Mouse (Mus musculus): ENCODE results near the gene Asic4. TPM values are rescaled to one million over a fixed set of nuclear protein-coding genes. Genes with fewer than 3 reads are reported as not detected.

Gene Asic4
- polyA plus RNA-seq, 1 experiment, result 0.05 TPM

- no peaks in the 10 kb centered on the region for H3K36me3 ChIP-seq (ENCODE audit: control insufficient read depth, insufficient read depth, low read length)
- no peaks in the 10 kb centered on the region for H3K27me3 ChIP-seq (ENCODE audit: control insufficient read depth, insufficient read depth, low read length)
- TF ChIP-seq CTCF (IDR thresholded peaks at IDR 0.05; ENCODE audit: borderline replicate concordance, control insufficient read depth, extremely low read depth, insufficient read depth, low read length, poor library complexity), result no peak
- no peak for TF ChIP-seq POLR2A (IDR thresholded peaks at IDR 0.05; ENCODE audit: control insufficient read depth, extremely low read depth, insufficient read depth, low read length, poor library complexity)
- no peaks in the 10 kb centered on the region for H3K4me1 ChIP-seq (replicated peaks; ENCODE audit: control insufficient read depth, insufficient read depth, low read length)
- DNase-seq, result peak; percentile 25
- H3K4me3 ChIP-seq (ENCODE audit: control insufficient read depth, insufficient read depth, low read length), result no peak overlapping the region
- no peak overlapping the region; the same call in 1 of the 2 replicates for H3K27ac ChIP-seq (ENCODE audit: control insufficient read depth, insufficient read depth, low read length)
- WGBS, result 67% methylated on average over 12 of the region's 12 CpGs
Measured at GRCm38 (mm10) chr1:75494878-75495548, 44.8 kb downstream of the Asic4 start.

DNA sequence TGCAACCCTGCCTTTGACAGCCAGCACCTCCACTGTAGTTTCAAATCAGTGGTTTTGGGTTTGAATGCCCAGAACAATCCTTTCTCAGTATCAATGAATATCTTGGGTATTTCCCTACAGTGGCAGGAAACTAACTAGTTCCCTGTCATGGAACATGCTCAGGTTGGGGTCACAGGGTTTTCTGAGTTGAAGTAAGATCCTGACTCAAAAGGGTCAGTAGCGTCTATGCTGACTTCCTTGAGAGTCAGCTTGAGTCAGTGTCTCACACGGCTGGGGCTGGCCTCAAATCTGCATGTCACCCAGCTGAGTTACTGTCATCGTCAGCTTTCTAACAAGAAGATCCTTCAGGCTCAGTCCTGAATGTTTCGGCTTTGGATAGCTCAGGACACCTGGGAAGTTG lies 48.7 kb downstream of the Asic4 start:
- Histone ChIP-seq H3K4me1 (replicated peaks; ENCODE audit: control insufficient read depth, insufficient read depth, low read length) (no peaks in the 10 kb centered on the region), H3K4me3 (ENCODE audit: control insufficient read depth, insufficient read depth, low read length) (no peak overlapping the region), H3K27ac (ENCODE audit: control insufficient read depth, insufficient read depth, low read length) (no peak overlapping the region), H3K36me3 (ENCODE audit: control insufficient read depth, insufficient read depth, low read length) (no peaks in the 10 kb centered on the region), H3K27me3 (ENCODE audit: control insufficient read depth, insufficient read depth, low read length) (no peaks in the 10 kb centered on the region)
- 86% methylated on average over 4 of the region's 4 CpGs for WGBS
- TF ChIP-seq POLR2A (IDR thresholded peaks at IDR 0.05; ENCODE audit: control insufficient read depth, extremely low read depth, insufficient read depth, low read length, poor library complexity), result no peak
- TF ChIP-seq CTCF (IDR thresholded peaks at IDR 0.05; ENCODE audit: borderline replicate concordance, control insufficient read depth, extremely low read depth, insufficient read depth, low read length, poor library complexity), result no peak
- no peak for DNase-seq

GRCm38 (mm10) chr1:75499441-75499840 lies 49.2 kb downstream of the Asic4 start:
- H3K27me3 ChIP-seq (ENCODE audit: control insufficient read depth, insufficient read depth, low read length), result no peaks in the 10 kb centered on the region
- no peaks in the 10 kb centered on the region for H3K4me1 ChIP-seq (replicated peaks; ENCODE audit: control insufficient read depth, insufficient read depth, low read length)
- TF ChIP-seq CTCF (IDR thresholded peaks at IDR 0.05; ENCODE audit: borderline replicate concordance, control insufficient read depth, extremely low read depth, insufficient read depth, low read length, poor library complexity) (no peak), POLR2A (IDR thresholded peaks at IDR 0.05; ENCODE audit: control insufficient read depth, extremely low read depth, insufficient read depth, low read length, poor library complexity) (no peak)
- no peaks in the 10 kb centered on the region for H3K36me3 ChIP-seq (ENCODE audit: control insufficient read depth, insufficient read depth, low read length)
- no peak for DNase-seq
- 82% methylated on average over 7 of the region's 7 CpGs for WGBS
- H3K27ac ChIP-seq (ENCODE audit: control insufficient read depth, insufficient read depth, low read length), result no peak overlapping the region
- H3K4me3 ChIP-seq (ENCODE audit: control insufficient read depth, insufficient read depth, low read length), result no peak overlapping the region

GRCm38 (mm10) chr1:75501905-75502304 lies 51.7 kb downstream of the Asic4 start:
- H3K36me3 ChIP-seq (ENCODE audit: control insufficient read depth, insufficient read depth, low read length), result no peaks in the 10 kb centered on the region
- peaks cover 15% of the 10 kb centered on the region; the same call in 1 of the 2 replicates for H3K27me3 ChIP-seq (ENCODE audit: control insufficient read depth, insufficient read depth, low read length)
- peaks cover 10% of the 10 kb centered on the region for H3K4me1 ChIP-seq (replicated peaks; ENCODE audit: control insufficient read depth, insufficient read depth, low read length)
- DNase-seq, result no peak
- H3K27ac ChIP-seq (ENCODE audit: control insufficient read depth, insufficient read depth, low read length), result no peak overlapping the region
- WGBS, result 94% methylated on average over 9 of the region's 9 CpGs
- TF ChIP-seq POLR2A (IDR thresholded peaks at IDR 0.05; ENCODE audit: control insufficient read depth, extremely low read depth, insufficient read depth, low read length, poor library complexity), result no peak
- TF ChIP-seq CTCF (IDR thresholded peaks at IDR 0.05; ENCODE audit: borderline replicate concordance, control insufficient read depth, extremely low read depth, insufficient read depth, low read length, poor library complexity), result no peak
- H3K4me3 ChIP-seq (ENCODE audit: control insufficient read depth, insufficient read depth, low read length), result no peak overlapping the region

DNA sequence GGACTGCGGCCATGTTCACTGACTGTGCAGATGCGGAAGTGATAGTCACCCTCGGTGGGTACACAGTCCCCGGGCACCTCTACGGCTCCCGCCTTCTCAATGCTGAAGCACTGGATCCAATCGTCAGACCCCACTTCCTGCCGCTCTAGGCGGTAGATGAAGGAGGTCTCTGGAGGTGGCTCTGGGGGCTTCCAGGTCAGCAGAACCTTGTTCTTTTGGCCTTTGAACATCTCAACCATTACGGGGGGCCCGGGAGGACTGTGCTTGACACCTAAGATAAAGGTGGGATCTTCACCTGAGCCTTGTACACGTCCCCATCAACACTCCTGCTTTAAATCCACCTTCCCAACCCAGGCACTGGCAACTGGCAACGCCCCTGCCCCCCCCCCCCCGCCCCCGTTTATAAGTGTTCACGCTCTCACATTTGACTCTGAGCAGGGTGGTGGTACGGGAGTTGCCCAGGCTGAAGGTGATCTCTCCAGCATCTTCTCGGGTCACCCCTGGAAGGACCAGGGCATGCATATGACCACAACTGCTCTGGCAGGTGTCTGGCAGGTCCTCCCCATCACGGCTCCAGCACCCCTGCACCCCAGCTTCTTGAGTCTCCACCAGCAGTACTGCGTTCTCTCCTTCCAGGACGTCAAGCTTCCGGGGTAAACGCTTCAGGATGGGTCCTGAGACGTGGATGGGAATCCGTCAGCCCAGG lies 52.9 kb downstream of the Asic4 start:
- Histone ChIP-seq H3K27me3 (ENCODE audit: control insufficient read depth, insufficient read depth, low read length) (peaks cover 18% of the 10 kb centered on the region; the same call in 1 of the 2 replicates), H3K4me3 (ENCODE audit: control insufficient read depth, insufficient read depth, low read length) (no peak overlapping the region), H3K36me3 (ENCODE audit: control insufficient read depth, insufficient read depth, low read length) (no peaks in the 10 kb centered on the region), H3K27ac (ENCODE audit: control insufficient read depth, insufficient read depth, low read length) (no peak overlapping the region), H3K4me1 (replicated peaks; ENCODE audit: control insufficient read depth, insufficient read depth, low read length) (peaks cover 10% of the 10 kb centered on the region)
- no peak for DNase-seq
- 95% methylated on average over 25 of the region's 25 CpGs for WGBS
- TF ChIP-seq POLR2A (IDR thresholded peaks at IDR 0.05; ENCODE audit: control insufficient read depth, extremely low read depth, insufficient read depth, low read length, poor library complexity) (no peak), CTCF (IDR thresholded peaks at IDR 0.05; ENCODE audit: borderline replicate concordance, control insufficient read depth, extremely low read depth, insufficient read depth, low read length, poor library complexity) (no peak)

GRCm38 (mm10) chr1:75503651-75503980 lies 53.4 kb downstream of the Asic4 start:
- WGBS, result 94% methylated on average over 23 of the region's 23 CpGs
- H3K4me1 ChIP-seq (replicated peaks; ENCODE audit: control insufficient read depth, insufficient read depth, low read length), result peaks cover 10% of the 10 kb centered on the region
- no peaks in the 10 kb centered on the region for H3K36me3 ChIP-seq (ENCODE audit: control insufficient read depth, insufficient read depth, low read length)
- H3K27me3 ChIP-seq (ENCODE audit: control insufficient read depth, insufficient read depth, low read length), result peaks cover 18% of the 10 kb centered on the region; the same call in 1 of the 2 replicates
- TF ChIP-seq CTCF (IDR thresholded peaks at IDR 0.05; ENCODE audit: borderline replicate concordance, control insufficient read depth, extremely low read depth, insufficient read depth, low read length, poor library complexity), result no peak
- TF ChIP-seq POLR2A (IDR thresholded peaks at IDR 0.05; ENCODE audit: control insufficient read depth, extremely low read depth, insufficient read depth, low read length, poor library complexity), result no peak
- H3K4me3 ChIP-seq (ENCODE audit: control insufficient read depth, insufficient read depth, low read length), result no peak overlapping the region
- no peak for DNase-seq
- no peak overlapping the region for H3K27ac ChIP-seq (ENCODE audit: control insufficient read depth, insufficient read depth, low read length)

All from thymus, adult 2 months (tissue).